Mouse (Mus musculus) adrenal gland, adult 8-10 months (tissue): Measurements from ENCODE around the gene Cblb. TPM values are rescaled to one million over a fixed set of nuclear protein-coding genes. Genes with fewer than 3 reads are reported as not detected.
A peak's percentile ranks its signal among the peaks of the same experiment; 100 is the strongest.

Experiments
- DNase-seq: peaks from one replicate; pipeline ENCODE4 v3.0.0; 2022
- total RNA-seq, 4 experiments: library from RNA; stranded (reverse); gene quantifications; 2 replicates each; pipeline ENCODE4 v1.2.4; 2022

Gene Cblb
- total RNA-seq, 4 experiments from 2014 or later = 26.2 to 49.9 (median 36.7) TPM

GRCm38 (mm10) chr16:52134631-52135227, 103.7 kb downstream of the Cblb start:
- DNase-seq = peak; percentile 69

DNA sequence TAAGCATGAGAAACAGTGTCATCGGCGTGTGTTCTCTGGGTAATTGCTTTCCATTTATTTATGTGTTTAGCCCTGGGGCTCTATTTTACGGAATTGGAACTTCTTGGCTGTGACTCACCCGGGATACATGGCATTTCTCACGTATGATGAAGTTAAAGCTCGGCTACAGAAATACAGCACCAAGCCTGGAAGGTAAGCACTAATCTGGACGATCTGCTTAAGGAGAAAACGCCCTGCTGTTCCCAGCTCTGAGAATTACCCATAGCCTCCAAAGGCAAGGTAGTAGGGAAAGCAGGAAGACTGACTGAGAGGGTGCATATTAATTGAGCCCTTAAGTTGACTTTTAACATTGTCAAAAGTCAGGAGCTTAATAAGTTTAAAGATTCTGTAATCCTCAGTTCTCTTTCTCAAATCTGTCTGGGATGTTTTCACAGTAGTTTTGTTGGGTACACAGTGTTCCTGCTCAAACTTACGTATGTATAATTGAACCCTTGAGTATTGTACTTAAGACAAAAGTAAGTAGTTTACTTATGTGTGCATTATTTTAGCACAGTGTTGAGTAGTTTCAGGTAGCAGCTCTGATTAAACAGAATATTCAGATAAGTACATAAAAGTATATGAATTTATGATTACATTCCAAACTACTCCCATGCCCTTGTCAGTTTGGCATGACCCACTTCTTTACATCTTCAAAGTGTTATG, 104.8 kb downstream of the Cblb start:
- no peak for DNase-seq

- no peak for DNase-seq
These were observed 112.1 kb downstream of the Cblb start for GRCm38 (mm10) chr16:52143101-52143500.

- DNase-seq = no peak
These were observed 112.8 kb downstream of the Cblb start for GRCm38 (mm10) chr16:52143818-52144217.

GRCm38 (mm10) chr16:52144792-52145191, 113.8 kb downstream of the Cblb start:
- DNase-seq = no peak

DNA sequence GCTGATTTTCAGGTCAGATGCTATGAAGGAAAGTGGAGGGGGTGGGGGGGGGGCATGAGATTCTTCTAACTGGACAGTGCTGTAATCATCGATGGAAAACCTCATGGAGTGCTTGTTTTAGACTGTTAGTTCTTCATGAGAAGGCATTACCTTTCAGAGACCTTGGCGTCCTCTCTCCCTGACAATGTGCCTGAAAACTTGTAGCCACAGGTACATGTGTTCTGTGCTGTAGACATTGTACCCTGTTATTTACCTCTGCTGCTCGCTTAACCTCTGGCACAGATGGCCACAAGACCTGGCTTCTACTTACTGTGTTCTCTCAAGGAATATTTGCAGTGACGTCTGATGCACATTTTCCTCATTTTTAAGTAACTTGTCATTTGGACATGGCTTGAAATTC, 114.5 kb downstream of the Cblb start:
- no peak for DNase-seq

DNA sequence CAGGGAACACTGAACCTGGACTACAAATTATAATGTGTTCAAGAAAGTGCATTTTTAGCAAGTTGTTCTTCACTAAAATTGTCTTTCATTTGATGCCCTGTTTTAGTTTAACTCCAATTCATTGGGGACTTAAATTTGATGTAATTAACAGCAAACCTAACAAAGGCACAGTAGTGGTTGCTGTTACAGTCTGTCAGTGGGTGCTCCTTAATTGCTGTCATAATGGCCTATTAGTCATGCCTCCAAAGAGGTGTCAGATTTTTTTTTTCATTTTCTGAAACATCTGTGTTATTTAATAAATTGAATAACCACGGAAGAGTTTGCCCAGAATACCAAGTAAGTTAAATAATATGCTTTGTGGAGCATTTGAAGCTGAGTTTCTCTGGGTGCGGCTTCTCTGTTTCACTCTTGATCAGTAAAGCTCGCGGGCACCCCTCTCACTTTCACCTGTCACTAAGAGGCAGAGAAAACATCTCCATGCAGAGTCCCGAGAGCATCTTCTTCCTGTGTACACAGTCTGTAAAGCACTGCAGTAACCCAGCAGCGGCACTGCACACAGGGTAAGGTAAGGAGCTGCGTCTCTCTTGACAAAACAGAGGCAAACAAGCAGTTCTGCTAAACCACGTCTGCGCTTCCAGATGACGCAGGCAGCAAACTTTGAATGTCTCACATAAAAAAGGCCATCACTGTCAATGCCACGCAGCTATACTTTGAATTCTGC, 116.1 kb downstream of the Cblb start:
- DNase-seq = no peak

GRCm38 (mm10) chr16:52148041-52148440, 117.0 kb downstream of the Cblb start:
- DNase-seq = no peak

GRCm38 (mm10) chr16:52149135-52149769, 118.2 kb downstream of the Cblb start:
- no peak for DNase-seq

DNA sequence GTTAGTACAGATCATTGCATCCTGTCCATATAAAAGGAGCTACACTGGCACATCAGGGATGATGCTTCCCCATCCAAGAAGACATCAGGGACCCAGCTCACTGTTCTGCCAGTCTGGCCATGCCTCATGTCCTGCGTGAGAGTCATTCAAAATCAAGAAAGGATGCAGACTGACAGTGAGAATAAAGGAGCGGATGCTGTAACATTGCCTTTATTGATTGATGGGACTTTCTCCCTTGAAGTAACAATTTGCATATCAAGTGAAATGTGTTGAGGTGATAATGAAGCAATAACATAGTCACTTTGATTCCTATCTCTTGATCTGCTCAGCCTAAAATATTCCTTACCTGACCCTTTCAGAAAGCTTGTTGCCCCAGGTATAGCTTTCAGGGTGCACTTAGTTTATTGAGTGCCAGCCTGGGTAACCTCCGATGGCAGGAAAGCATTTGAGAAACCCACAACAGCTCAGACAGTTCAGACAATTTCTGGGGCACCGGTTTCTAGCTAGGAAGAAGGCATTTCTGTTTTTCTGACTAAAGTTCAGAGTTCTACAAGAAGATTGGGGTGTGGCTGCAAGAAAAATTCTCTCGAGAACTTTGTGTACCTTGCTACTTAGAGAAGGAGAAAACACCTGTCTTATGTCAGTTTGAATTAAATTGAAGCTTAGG, 124.1 kb downstream of the Cblb start:
- DNase-seq = no peak

GRCm38 (mm10) chr16:52159958-52160504, 129.0 kb downstream of the Cblb start:
- no peak for DNase-seq

GRCm38 (mm10) chr16:52164246-52164645, 133.2 kb downstream of the Cblb start:
- DNase-seq = no peak

DNA sequence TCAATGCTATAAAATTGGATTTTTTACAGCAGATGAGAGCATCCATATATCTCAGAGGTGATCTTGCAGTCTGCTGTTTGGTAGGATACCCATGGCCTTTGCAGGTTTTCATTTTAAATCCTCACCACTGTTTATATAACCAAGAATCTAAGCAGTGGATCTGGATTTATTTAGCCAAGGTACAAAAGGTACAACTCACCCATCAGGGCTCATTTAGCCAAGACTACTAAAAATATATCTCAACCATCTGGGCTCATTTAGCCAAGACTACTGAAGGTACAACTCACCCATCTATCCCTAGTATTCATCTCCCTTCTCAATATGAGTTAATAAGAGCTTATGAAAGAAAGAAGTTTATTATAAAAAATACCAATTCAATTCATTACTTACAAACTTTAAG, 142.2 kb downstream of the Cblb start:
- no peak for DNase-seq

DNA sequence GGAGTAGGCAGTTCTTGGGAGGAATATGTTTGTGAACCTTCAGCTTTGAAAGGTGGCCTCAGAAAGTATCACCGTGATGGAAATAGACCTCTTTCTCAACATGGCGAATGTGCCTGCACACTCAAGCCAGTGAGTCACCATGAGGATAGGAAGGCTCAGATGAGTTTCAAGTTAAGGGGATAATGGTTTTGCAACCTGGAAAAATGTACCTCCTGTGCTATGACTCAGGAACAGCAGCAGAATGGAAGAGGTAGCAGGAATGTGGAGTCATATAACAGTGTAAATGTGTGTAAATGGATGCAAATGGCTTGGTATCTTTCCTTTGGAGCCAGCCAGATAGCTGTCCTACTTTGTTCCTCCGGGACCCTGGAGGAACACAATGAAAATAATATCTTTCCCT, 148.8 kb downstream of the Cblb start:
- DNase-seq = no peak

DNA sequence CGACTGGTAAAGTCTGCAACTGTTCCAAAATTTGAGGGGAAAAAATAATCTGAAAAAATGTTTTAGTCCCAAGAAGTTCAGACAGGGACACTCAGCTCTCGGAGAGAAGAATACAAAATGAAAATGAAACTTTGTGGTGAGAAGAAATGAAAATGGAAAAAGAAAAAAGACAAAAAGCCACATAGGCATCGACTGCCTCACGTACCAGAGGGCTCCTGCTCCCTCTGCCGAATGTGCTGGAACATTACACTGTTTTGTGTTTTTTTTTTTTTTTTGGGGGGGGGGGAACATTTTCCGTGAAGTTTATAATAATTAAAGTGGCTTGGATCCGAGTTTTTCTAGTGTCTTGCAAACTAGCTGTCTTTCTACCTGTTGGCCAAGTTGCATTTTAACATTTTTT, 151.0 kb downstream of the Cblb start:
- no peak for DNase-seq

GRCm38 (mm10) chr16:52184350-52184749, 153.3 kb downstream of the Cblb start:
- no peak for DNase-seq

DNA sequence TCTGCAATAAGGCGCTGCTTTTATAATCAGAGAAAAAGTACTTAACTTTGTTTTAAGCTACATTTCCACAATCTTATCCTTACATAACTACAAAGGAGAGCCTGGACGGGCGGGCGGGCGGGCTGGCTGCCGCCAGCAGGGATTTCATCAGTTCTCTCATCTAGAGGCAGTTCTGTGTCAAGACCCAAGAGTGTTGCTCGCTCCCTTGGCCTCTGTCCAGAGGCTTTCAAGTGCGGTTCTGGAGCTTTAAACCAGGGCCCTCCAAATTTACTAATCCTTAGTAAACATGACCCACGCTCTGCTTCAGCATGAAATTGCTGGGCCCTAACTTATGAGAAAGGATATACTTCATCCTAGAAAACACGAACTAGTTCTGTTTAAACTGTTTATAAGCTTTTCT, 155.7 kb downstream of the Cblb start:
- no peak for DNase-seq

- DNase-seq = no peak
These were observed 158.1 kb downstream of the Cblb start for GRCm38 (mm10) chr16:52189103-52189502.

GRCm38 (mm10) chr16:52190714-52191113, 159.7 kb downstream of the Cblb start:
- DNase-seq = no peak

GRCm38 (mm10) chr16:52194040-52194439, 163.0 kb downstream of the Cblb start:
- no peak for DNase-seq

GRCm38 (mm10) chr16:52194866-52195265, 163.8 kb downstream of the Cblb start:
- no peak for DNase-seq

DNA sequence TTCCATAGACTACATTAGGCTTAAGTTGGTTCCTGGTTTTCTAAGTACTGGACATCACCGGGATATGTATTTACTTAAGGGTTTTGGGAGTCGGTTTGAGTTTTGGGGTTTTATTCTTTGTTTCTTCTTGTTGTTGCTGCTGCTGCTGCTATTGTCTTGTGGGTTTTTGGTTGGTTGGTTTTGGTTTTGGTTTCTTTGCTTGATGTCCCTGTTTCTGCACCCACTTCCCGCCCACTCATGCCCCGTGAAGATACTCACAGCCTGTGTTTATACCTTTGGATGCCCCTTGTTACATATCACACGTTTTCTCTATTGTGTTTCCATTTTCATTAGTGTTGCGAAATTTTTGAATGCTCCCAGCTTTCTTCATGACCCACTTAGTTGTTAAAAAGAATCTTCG, 169.1 kb downstream of the Cblb start:
- no peak for DNase-seq
